ENCODE assay signal across 12 mouse cellular contexts in the genomic region with DNA sequence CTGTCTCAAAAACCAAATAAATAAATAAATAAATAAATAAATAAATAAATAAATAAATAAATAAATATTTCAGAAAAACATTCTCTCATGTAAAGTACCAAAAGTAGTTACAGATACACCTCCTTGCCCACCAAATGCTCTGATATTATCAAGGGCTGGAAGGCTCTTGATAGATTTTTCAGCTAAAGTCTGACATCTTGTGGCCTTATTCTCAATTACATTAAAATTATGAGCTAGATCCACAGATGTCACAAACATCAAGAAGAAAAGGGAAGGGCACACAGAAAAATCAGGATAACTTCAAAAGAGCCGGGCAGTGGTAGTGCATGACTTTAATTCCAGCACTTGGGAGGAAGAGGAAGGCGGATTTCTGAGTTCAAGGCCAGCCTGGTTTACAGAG. TPM values are rescaled to one million over a fixed set of nuclear protein-coding genes. Genes with fewer than 3 reads are reported as not detected.
DNase-seq lines count a peak whose midpoint lies in the region; ATAC-seq and TF ChIP-seq lines count a peak whose summit lies in the region.
"Had no signal": no experiment of that assay in that cellular context is flagged by ENCODE, and none has a peak within 500 bp of the region (broad histone marks: within the 10 kb centered on the region; RNA-seq: fewer than 3 reads in every experiment).

No protein-coding gene starts in this region.

- peak; percentile 59 for DNase-seq in embryo, embryonic 10 days (ENCODE audit: low spot score)
- DNase-seq in embryo, embryonic 9.5 days (ENCODE audit: extremely low spot score), result no peak
- no peak for DNase-seq in left cerebral cortex, adult 2 months (ENCODE audit: extremely low spot score in 1 of 2, low spot score in 2 of 2)
- no peak for DNase-seq in left cerebral cortex, postnatal 4 days
- DNase-seq in MN1 (ENCODE audit: low spot score), result peak; percentile 66
- DNase-seq in lung, postnatal 10 days, result peak; percentile 38
- no peak for DNase-seq in right cerebral cortex, adult 18-20 months
- DNase-seq: kidney, adult 18-20 months; thymus, adult 2 months had no signal

- no peak overlapping the region for H3K4me3 ChIP-seq in left cerebral cortex, adult 2 months
- H3K4me3 ChIP-seq: embryonic facial prominence, embryonic 15.5 days had no signal

- peak; percentile 61 for TF ChIP-seq CTCF in left cerebral cortex, adult 2 months (IDR thresholded peaks at IDR 0.05)

- ATAC-seq in granulocyte monocyte progenitor cell, adult 5-6 weeks (replicated peaks; ENCODE audit: poor library complexity, severe bottlenecking), result no peak
- ATAC-seq: midbrain, embryonic 16.5 days had no signal

- intact Hi-C loops in left cerebral cortex, adult 2 months (cut with DNase I), result loop anchor here (5.0 to 10.0 kb wide), 4 partner anchors 40 to 807 kb away; no protein-coding TSS in a partner anchor
- intact Hi-C loops in left cerebral cortex, postnatal 4 days (cut with DNase I), result loop anchor here (5.0 kb wide), 1 partner anchor 105 kb away; no protein-coding TSS in a partner anchor

- H3K27ac ChIP-seq in left cerebral cortex, adult 2 months, result no peak overlapping the region
- H3K27ac ChIP-seq: embryonic facial prominence, embryonic 15.5 days had no signal

RNA-seq across cellular contexts. Expression of a gene that starts 2.6 kb away (rescaled TPM):
- total RNA-seq in left cerebral cortex, adult 2 months (2021), result 1 to 10 TPM; 6.5 to 8.9 TPM
- 10 to 100 TPM; 24.5 to 25.3 TPM for total RNA-seq in left cerebral cortex, postnatal 4 days (2021)
- 1.7 TPM in 1 of 2 replicates, not detected in the other for total RNA-seq in granulocyte monocyte progenitor cell, adult 5-6 weeks (2014; fragmentation: Nextera tagmentation)
- 0.60 and 1.1 TPM in 2 replicates for total RNA-seq in granulocyte monocyte progenitor cell, adult 5-6 weeks (2017)

RNA-seq across cellular contexts. Expression of a gene that starts 3.9 kb away (rescaled TPM):
- total RNA-seq in left cerebral cortex, adult 2 months (2021), result 10 to 100 TPM; 31.0 to 35.6 TPM
- total RNA-seq in left cerebral cortex, postnatal 4 days (2021), result 10 to 100 TPM; 24.1 to 29.2 TPM
- total RNA-seq in granulocyte monocyte progenitor cell, adult 5-6 weeks (2014; fragmentation: Nextera tagmentation), result 32.5 and 42.8 TPM in 2 replicates
- 56.7 and 60.8 TPM in 2 replicates for total RNA-seq in granulocyte monocyte progenitor cell, adult 5-6 weeks (2017)

Comparison
In these comparisons a context has a peak if more than half of its experiments do, and no peak if none do; other contexts are left out.
1. DNase-seq: peak in embryo, embryonic 10 days (single experiment), MN1 (single experiment) and lung, postnatal 10 days (single experiment); none in embryo, embryonic 9.5 days (single experiment), left cerebral cortex, adult 2 months (0 of 2), left cerebral cortex, postnatal 4 days (single experiment) and right cerebral cortex, adult 18-20 months (single experiment).